Mouse (Mus musculus) heart, embryonic 14.5 days (tissue): ENCODE measurements around the gene Il5. TPM values are rescaled to one million over a fixed set of nuclear protein-coding genes. Genes with fewer than 3 reads are reported as not detected.

Experiments
- ATAC-seq: fragments of 200-750 bp; cut with Nextera tagmentation; 2 replicates; pipeline ENCODE4 v1.8.0; 2017; ENCODE audit warnings: low read depth, moderate TSS enrichment; ENCODE audit not compliant: insufficient number of reproducible peaks, insufficient read depth, low FRiP score
- H3K27ac ChIP-seq, 2 experiments: fragments of 200-500 bp in 1 of 2; fragments of 300-500 bp in 1 of 2; sonication (generic) in 1 of 2; replicated peaks in 1 of 2; 2 replicates each; pipeline ENCODE4 v1.5.1; 2012 to 2014; ENCODE audit warnings: low read depth in 2 of 2, low read length in 2 of 2, control low read depth in 1 of 2, mild to moderate bottlenecking in 1 of 2, mixed read lengths in 1 of 2; ENCODE audit not compliant: control insufficient read depth in 1 of 2, insufficient read depth in 1 of 2
- H3K27me3 ChIP-seq: fragments of 300-500 bp; sonication (generic); 2 replicates; pipeline ENCODE4 v1.6.1; 2014; ENCODE audit warnings: mild to moderate bottlenecking, low read length, control low read depth; ENCODE audit not compliant: control insufficient read depth, insufficient read depth
- H3K36me3 ChIP-seq: fragments of 300-500 bp; sonication (generic); 2 replicates; pipeline ENCODE4 v1.6.1; 2014; ENCODE audit warnings: mild to moderate bottlenecking, control low read depth, low read length, mixed read lengths; ENCODE audit not compliant: control insufficient read depth, insufficient read depth
- H3K4me1 ChIP-seq, 2 experiments: fragments of 200-500 bp in 1 of 2; fragments of 300-500 bp in 1 of 2; sonication (generic) in 1 of 2; 2 replicates each; pipeline ENCODE4 v1.6.1; 2012 to 2014; ENCODE audit warnings: low read length in 2 of 2, control low read depth in 1 of 2, mixed read lengths in 1 of 2; ENCODE audit not compliant: control insufficient read depth in 2 of 2, insufficient read depth in 2 of 2
- H3K4me2 ChIP-seq: fragments of 300-500 bp; sonication (generic); 2 replicates; pipeline ENCODE4 v1.6.1; 2014; ENCODE audit warnings: mild to moderate bottlenecking, low read length
- H3K4me3 ChIP-seq, 2 experiments: fragments of 200-500 bp in 1 of 2; fragments of 300-500 bp in 1 of 2; sonication (generic) in 1 of 2; 2 replicates each; pipeline ENCODE4 v1.5.1; 2012 to 2014; ENCODE audit warnings: low read length in 2 of 2, mild to moderate bottlenecking in 2 of 2, control low read depth in 1 of 2, low read depth in 1 of 2, moderate library complexity in 1 of 2; ENCODE audit not compliant: control insufficient read depth in 1 of 2, insufficient read depth in 1 of 2
- H3K9ac ChIP-seq: fragments of 300-500 bp; sonication (generic); 2 replicates; pipeline ENCODE4 v1.6.1; 2014; ENCODE audit warnings: mild to moderate bottlenecking, low read length
- H3K9me3 ChIP-seq: fragments of 300-500 bp; sonication (generic); 2 replicates; pipeline ENCODE4 v1.6.1; 2016; ENCODE audit warnings: low read length, control low read depth; ENCODE audit not compliant: control insufficient read depth
- WGBS: fragments of 180-500 bp; shearing (Covaris S2); extraction: QIAGEN DNeasy Blood & Tissue Kit; methylation state at CpG from one replicate; pipeline ENCODE4 v1.1.7; 2014; 5-methylcytosine and 5-hydroxymethylcytosine counted together
- polyA plus RNA-seq: library from polyadenylated mRNA; unstranded; fragments of >200 nt; fragmentation: Nextera tagmentation; extraction: Ambion mirVana; gene quantifications from 2 replicates; pipeline ENCODE4 v1.2.1, GENCODE M21; 2014

Il5 gene
- polyA plus RNA-seq, 1 experiment from 2014 or later: not detected

- Histone ChIP-seq H3K9ac (no peak overlapping the region), H3K4me1 (no peaks in the 10 kb centered on the region), H3K4me3 (no peak overlapping the region), H3K4me2 (no peak overlapping the region), H3K36me3 (no peaks in the 10 kb centered on the region), H3K27me3 (no peaks in the 10 kb centered on the region), H3K9me3 (no peaks in the 10 kb centered on the region), H3K27ac (no peak overlapping the region)
- WGBS: 92% methylated on average over 2 of the region's 2 CpGs
- no peak for ATAC-seq
These were observed 24.7 kb downstream of the Il5 start for GRCm38 (mm10) chr11:53745260-53745659.

DNA sequence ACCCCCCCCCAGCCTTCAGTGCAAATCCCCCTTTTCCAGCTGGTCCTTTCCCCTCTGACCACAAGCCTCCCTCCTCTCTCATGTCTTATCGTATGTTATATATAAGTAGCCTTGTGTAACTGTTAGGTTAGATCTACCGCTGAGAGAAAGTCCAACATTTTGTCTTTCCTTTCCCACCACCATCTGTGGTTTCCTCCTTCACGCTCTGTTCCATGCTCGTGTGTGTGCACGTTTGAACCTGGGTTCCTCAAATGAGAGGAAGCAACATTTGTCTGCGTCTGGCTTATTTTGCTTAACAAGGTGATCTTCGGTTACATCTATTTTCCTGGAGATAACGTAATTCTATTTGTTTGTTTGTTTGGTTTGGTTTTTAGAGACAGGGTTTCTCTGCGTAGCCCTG, 27.4 kb downstream of the Il5 start:
- no peak for ATAC-seq
- Histone ChIP-seq H3K4me3 (no peak overlapping the region), H3K27ac (no peak overlapping the region), H3K27me3 (no peaks in the 10 kb centered on the region), H3K36me3 (no peaks in the 10 kb centered on the region), H3K9ac (no peak overlapping the region), H3K4me1 (no peaks in the 10 kb centered on the region), H3K4me2 (no peak overlapping the region), H3K9me3 (no peaks in the 10 kb centered on the region)
- WGBS: 82% methylated on average over 9 of the region's 9 CpGs

- H3K36me3 ChIP-seq: no peaks in the 10 kb centered on the region
- H3K27ac ChIP-seq: no peak overlapping the region
- no peak overlapping the region for H3K9ac ChIP-seq
- no peak for ATAC-seq
- H3K4me2 ChIP-seq: no peak overlapping the region
- H3K4me1 ChIP-seq: no peaks in the 10 kb centered on the region
- WGBS: 89% methylated on average over 6 of the region's 6 CpGs
- H3K9me3 ChIP-seq: 0 out of 2 replicates have a peak, but pooled peaks cover 2% of the 10 kb centered on the region
- H3K4me3 ChIP-seq: no peak overlapping the region
- H3K27me3 ChIP-seq: no peaks in the 10 kb centered on the region
These were observed 28.0 kb downstream of the Il5 start for GRCm38 (mm10) chr11:53748614-53749013.

GRCm38 (mm10) chr11:53749306-53749705, 28.7 kb downstream of the Il5 start:
- ATAC-seq: no peak
- no peak overlapping the region for H3K9ac ChIP-seq
- no peaks in the 10 kb centered on the region for H3K4me1 ChIP-seq
- no peak overlapping the region for H3K4me2 ChIP-seq
- H3K4me3 ChIP-seq: no peak overlapping the region
- 79% methylated on average over 4 of the region's 4 CpGs for WGBS
- no peaks in the 10 kb centered on the region for H3K36me3 ChIP-seq
- no peak overlapping the region for H3K27ac ChIP-seq
- H3K27me3 ChIP-seq: no peaks in the 10 kb centered on the region
- H3K9me3 ChIP-seq: 0 out of 2 replicates have a peak, but pooled peaks cover 2% of the 10 kb centered on the region

- Histone ChIP-seq H3K36me3 (no peaks in the 10 kb centered on the region), H3K4me1 (no peaks in the 10 kb centered on the region), H3K9me3 (0 out of 2 replicates have a peak, but pooled peaks cover 2% of the 10 kb centered on the region), H3K4me3 (no peak overlapping the region), H3K4me2 (no peak overlapping the region), H3K27me3 (no peaks in the 10 kb centered on the region), H3K27ac (no peak overlapping the region), H3K9ac (no peak overlapping the region)
- ATAC-seq: no peak
- WGBS: 50% methylated on average over 5 of the region's 5 CpGs
These were observed 29.2 kb downstream of the Il5 start for GRCm38 (mm10) chr11:53749716-53750352.

- Histone ChIP-seq H3K36me3 (no peaks in the 10 kb centered on the region), H3K4me3 (no peak overlapping the region), H3K4me2 (no peak overlapping the region), H3K27me3 (no peaks in the 10 kb centered on the region), H3K9ac (no peak overlapping the region), H3K27ac (no peak overlapping the region), H3K4me1 (peaks cover 13 to 14% of the 10 kb centered on the region in 2 experiments; a peak in 3 of 4 replicates), H3K9me3 (0 out of 2 replicates have a peak, but pooled peaks cover 2% of the 10 kb centered on the region)
- no peak for ATAC-seq
- WGBS: 78% methylated on average over 12 of the region's 12 CpGs
These were observed 34.5 kb downstream of the Il5 start for GRCm38 (mm10) chr11:53755011-53755595.

DNA sequence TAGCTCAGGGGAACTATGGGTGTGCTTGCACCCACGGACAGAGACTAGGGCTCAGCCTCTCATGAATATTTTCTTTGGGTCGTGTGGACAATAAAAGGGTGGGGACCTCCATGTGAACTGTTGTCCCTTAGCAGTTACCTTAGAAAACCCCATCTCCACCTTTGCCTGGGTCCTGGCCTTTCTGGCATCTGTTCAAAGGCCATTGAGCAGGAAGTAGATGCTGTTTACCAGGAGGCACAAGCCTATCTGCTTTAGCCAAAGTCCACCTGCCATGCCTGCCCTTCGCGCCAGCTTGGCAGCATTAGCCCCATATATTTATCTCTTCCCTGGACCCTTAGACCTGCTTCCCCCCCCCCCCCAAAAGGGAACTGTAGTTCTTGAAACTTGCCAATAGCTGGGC, 37.0 kb downstream of the Il5 start:
- H3K36me3 ChIP-seq: no peaks in the 10 kb centered on the region
- H3K9me3 ChIP-seq: 0 out of 2 replicates have a peak, but pooled peaks cover 2% of the 10 kb centered on the region
- no peak overlapping the region for H3K27ac ChIP-seq
- H3K4me1 ChIP-seq: peaks cover 28 to 37% of the 10 kb centered on the region in 2 experiments
- no peak overlapping the region for H3K4me3 ChIP-seq
- no peak overlapping the region for H3K4me2 ChIP-seq
- ATAC-seq: no peak
- no peak overlapping the region for H3K9ac ChIP-seq
- 85% methylated on average over 4 of the region's 4 CpGs for WGBS
- H3K27me3 ChIP-seq: no peaks in the 10 kb centered on the region
